Comparison of ENCODE assay signal across 18 mouse cellular contexts in genomic region chr4:140412312-140412930, GRCm38 (mm10).
A peak's percentile ranks its signal among the peaks of the same experiment; 100 is the strongest.
DNase-seq lines count a peak whose midpoint lies in the region; ATAC-seq and TF ChIP-seq lines count a peak whose summit lies in the region.
"Had no signal": no experiment of that assay in that cellular context is flagged by ENCODE, and none has a peak within 500 bp of the region (broad histone marks: within the 10 kb centered on the region; RNA-seq: fewer than 3 reads in every experiment).

No protein-coding gene starts in this region.

- no peaks in the 10 kb centered on the region for H3K9me3 ChIP-seq in hindbrain, embryonic 14.5 days (ENCODE audit: control insufficient read depth, low read length)
- H3K9me3 ChIP-seq in hindbrain, embryonic 10.5 days: no peaks in the 10 kb centered on the region
- no peaks in the 10 kb centered on the region for H3K9me3 ChIP-seq in midbrain, postnatal 0 days (ENCODE audit: low read length)
- H3K9me3 ChIP-seq in intestine, postnatal 0 days (ENCODE audit: control insufficient read depth): no peaks in the 10 kb centered on the region
- H3K9me3 ChIP-seq: heart, embryonic 12.5 days had no signal

- peak overlapping the region; percentile 20; the same call in 1 of the 2 replicates for H3K27ac ChIP-seq in hindbrain, embryonic 14.5 days
- no peak overlapping the region for H3K27ac ChIP-seq in hindbrain, embryonic 10.5 days
- H3K27ac ChIP-seq in midbrain, postnatal 0 days (ENCODE audit: low read depth, low read length): no peak overlapping the region
- H3K27ac ChIP-seq in intestine, postnatal 0 days (ENCODE audit: low read depth, low read length): no peak overlapping the region
- H3K27ac ChIP-seq: left cerebral cortex, adult 2 months had no signal

- H3K36me3 ChIP-seq in hindbrain, embryonic 14.5 days (replicated peaks; ENCODE audit: control insufficient read depth, insufficient read depth): no peaks in the 10 kb centered on the region
- H3K36me3 ChIP-seq in hindbrain, embryonic 10.5 days: no peaks in the 10 kb centered on the region
- no peaks in the 10 kb centered on the region for H3K36me3 ChIP-seq in midbrain, postnatal 0 days (ENCODE audit: insufficient read depth, low read length)
- H3K36me3 ChIP-seq in intestine, postnatal 0 days (ENCODE audit: control insufficient read depth, insufficient read depth): no peaks in the 10 kb centered on the region
- H3K36me3 ChIP-seq: heart, embryonic 12.5 days had no signal

- H3K27me3 ChIP-seq in hindbrain, embryonic 14.5 days (ENCODE audit: control insufficient read depth, insufficient read depth, low read length): no peaks in the 10 kb centered on the region
- no peaks in the 10 kb centered on the region for H3K27me3 ChIP-seq in hindbrain, embryonic 10.5 days (ENCODE audit: insufficient read depth, poor library complexity, severe bottlenecking)
- H3K27me3 ChIP-seq in midbrain, postnatal 0 days (ENCODE audit: insufficient read depth, low read length): no peaks in the 10 kb centered on the region; the same call in 1 of the 2 replicates
- H3K27me3 ChIP-seq in intestine, postnatal 0 days (replicated peaks; ENCODE audit: control insufficient read depth, insufficient read depth, low read length): no peaks in the 10 kb centered on the region
- H3K27me3 ChIP-seq: heart, embryonic 12.5 days had no signal

- H3K4me2 ChIP-seq in hindbrain, embryonic 14.5 days (replicated peaks): no peak overlapping the region
- no peak overlapping the region for H3K4me2 ChIP-seq in midbrain, postnatal 0 days (ENCODE audit: low read depth, low read length, poor library complexity, severe bottlenecking)
- no peak overlapping the region for H3K4me2 ChIP-seq in intestine, postnatal 0 days (replicated peaks; ENCODE audit: low read depth)
- H3K4me2 ChIP-seq: heart, embryonic 12.5 days had no signal

- no peak overlapping the region for H3K9ac ChIP-seq in hindbrain, embryonic 14.5 days
- H3K9ac ChIP-seq in midbrain, postnatal 0 days (replicated peaks; ENCODE audit: low read length, poor library complexity, severe bottlenecking): no peak overlapping the region
- H3K9ac ChIP-seq in intestine, postnatal 0 days (ENCODE audit: low read depth, low read length): no peak overlapping the region
- H3K9ac ChIP-seq: heart, embryonic 12.5 days had no signal

- no peak overlapping the region for H3K4me3 ChIP-seq in hindbrain, embryonic 14.5 days (replicated peaks; ENCODE audit: low read length)
- H3K4me3 ChIP-seq in hindbrain, embryonic 10.5 days: no peak overlapping the region
- no peak overlapping the region for H3K4me3 ChIP-seq in midbrain, postnatal 0 days (ENCODE audit: low read depth, low read length)
- H3K4me3 ChIP-seq in intestine, postnatal 0 days (ENCODE audit: low read depth, low read length): no peak overlapping the region
- H3K4me3 ChIP-seq: heart, embryonic 12.5 days; left cerebral cortex, adult 2 months had no signal

- peak; percentile 32 for DNase-seq in hindbrain, embryonic 14.5 days (ENCODE audit: low spot score)
- DNase-seq in hindbrain, embryonic 10.5 days (ENCODE audit: low spot score): no peak
- DNase-seq in right cerebral cortex, adult 18-20 months: peak; percentile 28
- no peak for DNase-seq in right cerebral cortex, postnatal 36 days (ENCODE audit: low spot score in 2 of 2)
- peak; percentile 71 for DNase-seq in midbrain, postnatal 0 days (ENCODE audit: low spot score)
- DNase-seq in right cerebral cortex, postnatal 4 days: peak; percentile 37
- DNase-seq in thymus, postnatal 25 days: no peak
- DNase-seq: adrenal gland, adult 2 months; cerebellum, adult 2 months; embryo, embryonic 11 days; gastrocnemius, postnatal 36 days; heart, postnatal 4 days; kidney, adult 2 months; kidney, postnatal 36 days; lung, adult 18-20 months had no signal

- ATAC-seq in hindbrain, embryonic 14.5 days (ENCODE audit: low FRiP score): peak; percentile 62; the same call in 1 of the 2 replicates
- no peak for ATAC-seq in midbrain, postnatal 0 days (ENCODE audit: low FRiP score)
- no peak for ATAC-seq in intestine, postnatal 0 days

- TF ChIP-seq CTCF in midbrain, postnatal 0 days (IDR thresholded peaks at IDR 0.05): peak; percentile 22; the same call in 1 of the 2 replicates
- TF ChIP-seq CTCF in intestine, postnatal 0 days (IDR thresholded peaks at IDR 0.05; ENCODE audit: low read depth): no peak

- 56% methylated on average over 17 of the region's 17 CpGs for WGBS in hindbrain, embryonic 14.5 days
- 86% methylated on average over 17 of the region's 17 CpGs for WGBS in hindbrain, embryonic 10.5 days
- 49% methylated on average over 17 of the region's 17 CpGs for WGBS in midbrain, postnatal 0 days
- WGBS in intestine, postnatal 0 days: 74% methylated on average over 17 of the region's 17 CpGs

- H3K4me1 ChIP-seq in hindbrain, embryonic 14.5 days (replicated peaks; ENCODE audit: control insufficient read depth, insufficient read depth, low read length): 0 out of 2 replicates have a peak, but pooled peaks cover 3% of the 10 kb centered on the region
- no peaks in the 10 kb centered on the region for H3K4me1 ChIP-seq in hindbrain, embryonic 10.5 days (replicated peaks)
- H3K4me1 ChIP-seq in midbrain, postnatal 0 days (ENCODE audit: insufficient read depth, low read length): no peaks in the 10 kb centered on the region
- no peaks in the 10 kb centered on the region for H3K4me1 ChIP-seq in intestine, postnatal 0 days (replicated peaks; ENCODE audit: control insufficient read depth, insufficient read depth, low read length)
- H3K4me1 ChIP-seq: heart, embryonic 12.5 days had no signal

Comparison
In these comparisons a context has a peak if more than half of its experiments do, and no peak if none do; other contexts are left out.
1. DNase-seq: peak in hindbrain, embryonic 14.5 days (single experiment), right cerebral cortex, adult 18-20 months (single experiment), midbrain, postnatal 0 days (single experiment) and right cerebral cortex, postnatal 4 days (single experiment); none in hindbrain, embryonic 10.5 days (single experiment), right cerebral cortex, postnatal 36 days (0 of 2) and thymus, postnatal 25 days (single experiment).